Mouse (Mus musculus) heart, adult 11 months (tissue): ENCODE measurements around the gene Col8a2.

Experiments used
- DNase-seq: peaks from one replicate; pipeline ENCODE4 v3.0.0; 2022

Col8a2 gene

GRCm38 (mm10) chr4:126260520-126261201, 25.9 kb upstream of the Col8a2 start:
- peak; percentile 100 for DNase-seq

- DNase-seq = no peak
Observed at GRCm38 (mm10) chr4:126261266-126261665, 25.3 kb upstream of the Col8a2 start.

GRCm38 (mm10) chr4:126261675-126262074, 24.9 kb upstream of the Col8a2 start:
- DNase-seq = no peak

GRCm38 (mm10) chr4:126262119-126262807, 24.3 kb upstream of the Col8a2 start, which contains the start of gene Trappc3:
Trappc3 (plus strand) TSS chr4:126262325.
- DNase-seq = peak; percentile 100

GRCm38 (mm10) chr4:126269292-126269691, 17.3 kb upstream of the Col8a2 start:
- no peak for DNase-seq

GRCm38 (mm10) chr4:126273753-126274152, 12.8 kb upstream of the Col8a2 start:
- no peak for DNase-seq

- DNase-seq = no peak
Observed at GRCm38 (mm10) chr4:126275081-126275480, 11.5 kb upstream of the Col8a2 start.

- DNase-seq = peak; percentile 97
Observed at GRCm38 (mm10) chr4:126275681-126276131, 10.9 kb upstream of the Col8a2 start.

- no peak for DNase-seq
Observed at GRCm38 (mm10) chr4:126277906-126278564, 8.6 kb upstream of the Col8a2 start.

- DNase-seq = no peak
Observed at GRCm38 (mm10) chr4:126278565-126278915, 8.1 kb upstream of the Col8a2 start.

- DNase-seq = no peak
Observed at GRCm38 (mm10) chr4:126278961-126279360, 7.6 kb upstream of the Col8a2 start.

- no peak for DNase-seq
Observed at GRCm38 (mm10) chr4:126281706-126282105, 4.9 kb upstream of the Col8a2 start.

GRCm38 (mm10) chr4:126283582-126283981, 3.0 kb upstream of the Col8a2 start:
- DNase-seq = no peak

GRCm38 (mm10) chr4:126287302-126287995, 856 bp downstream of the Col8a2 start:
- no peak for DNase-seq

GRCm38 (mm10) chr4:126288085-126288666, 1.6 kb downstream of the Col8a2 start:
- no peak for DNase-seq

- DNase-seq = no peak
Observed at GRCm38 (mm10) chr4:126290314-126290713, 3.7 kb downstream of the Col8a2 start.

- no peak for DNase-seq
Observed at GRCm38 (mm10) chr4:126291196-126291595, 4.6 kb downstream of the Col8a2 start.

GRCm38 (mm10) chr4:126295152-126295551, 8.6 kb downstream of the Col8a2 start:
- DNase-seq = no peak

- no peak for DNase-seq
Observed at GRCm38 (mm10) chr4:126295937-126296336, 9.3 kb downstream of the Col8a2 start.

GRCm38 (mm10) chr4:126296617-126297101, 10.1 kb downstream of the Col8a2 start:
- DNase-seq = peak; percentile 97

GRCm38 (mm10) chr4:126300916-126301583, 14.5 kb downstream of the Col8a2 start:
- peak; percentile 92 for DNase-seq
